Mouse (Mus musculus): ENCODE measurements around the gene Ogfrl1. TPM values are rescaled to one million over a fixed set of nuclear protein-coding genes. Genes with fewer than 3 reads are reported as not detected.

The Ogfrl1 gene
- polyA plus RNA-seq, 1 experiment: 0.22 TPM

GRCm38 (mm10) chr1:23335050-23335449 lies 62.5 kb downstream of the Ogfrl1 start:
- TF ChIP-seq CTCF (IDR thresholded peaks at IDR 0.05; ENCODE audit: control insufficient read depth, insufficient read depth, insufficient replicate concordance, low read depth, low read length): no peak
- TF ChIP-seq POLR2A (IDR thresholded peaks at IDR 0.05; ENCODE audit: control insufficient read depth, low read depth, low read length): no peak
- Histone ChIP-seq H3K27ac (ENCODE audit: control insufficient read depth, insufficient read depth, low read depth, low read length) (no peak overlapping the region), H3K4me1 (ENCODE audit: control insufficient read depth, insufficient read depth, low read length) (no peaks in the 10 kb centered on the region), H3K36me3 (ENCODE audit: control insufficient read depth, insufficient read depth, low read length) (no peaks in the 10 kb centered on the region), H3K4me3 (ENCODE audit: control insufficient read depth, low read depth, low read length) (no peak overlapping the region), H3K27me3 (ENCODE audit: control insufficient read depth, insufficient read depth, low read length) (no peaks in the 10 kb centered on the region)

GRCm38 (mm10) chr1:23332192-23332591 lies 65.4 kb downstream of the Ogfrl1 start:
- Histone ChIP-seq H3K4me3 (ENCODE audit: control insufficient read depth, low read depth, low read length) (no peak overlapping the region), H3K27ac (ENCODE audit: control insufficient read depth, insufficient read depth, low read depth, low read length) (no peak overlapping the region), H3K36me3 (ENCODE audit: control insufficient read depth, insufficient read depth, low read length) (no peaks in the 10 kb centered on the region), H3K4me1 (ENCODE audit: control insufficient read depth, insufficient read depth, low read length) (no peaks in the 10 kb centered on the region), H3K27me3 (ENCODE audit: control insufficient read depth, insufficient read depth, low read length) (no peaks in the 10 kb centered on the region)
- no peak for TF ChIP-seq CTCF (IDR thresholded peaks at IDR 0.05; ENCODE audit: control insufficient read depth, insufficient read depth, insufficient replicate concordance, low read depth, low read length)
- no peak for TF ChIP-seq POLR2A (IDR thresholded peaks at IDR 0.05; ENCODE audit: control insufficient read depth, low read depth, low read length)

GRCm38 (mm10) chr1:23325160-23325559 lies 72.4 kb downstream of the Ogfrl1 start:
- H3K27me3 ChIP-seq (ENCODE audit: control insufficient read depth, insufficient read depth, low read length): no peaks in the 10 kb centered on the region
- H3K4me3 ChIP-seq (ENCODE audit: control insufficient read depth, low read depth, low read length): no peak overlapping the region
- H3K27ac ChIP-seq (ENCODE audit: control insufficient read depth, insufficient read depth, low read depth, low read length): no peak overlapping the region
- H3K4me1 ChIP-seq (ENCODE audit: control insufficient read depth, insufficient read depth, low read length): no peaks in the 10 kb centered on the region
- H3K36me3 ChIP-seq (ENCODE audit: control insufficient read depth, insufficient read depth, low read length): no peaks in the 10 kb centered on the region
- TF ChIP-seq CTCF (IDR thresholded peaks at IDR 0.05; ENCODE audit: control insufficient read depth, insufficient read depth, insufficient replicate concordance, low read depth, low read length): no peak

- H3K4me1 ChIP-seq (ENCODE audit: control insufficient read depth, insufficient read depth, low read length): no peaks in the 10 kb centered on the region
- no peaks in the 10 kb centered on the region for H3K36me3 ChIP-seq (ENCODE audit: control insufficient read depth, insufficient read depth, low read length)
- H3K27ac ChIP-seq (ENCODE audit: control insufficient read depth, insufficient read depth, low read depth, low read length): no peak overlapping the region
- no peak for TF ChIP-seq CTCF (IDR thresholded peaks at IDR 0.05; ENCODE audit: control insufficient read depth, insufficient read depth, insufficient replicate concordance, low read depth, low read length)
- TF ChIP-seq POLR2A (IDR thresholded peaks at IDR 0.05; ENCODE audit: control insufficient read depth, low read depth, low read length): no peak
- no peaks in the 10 kb centered on the region for H3K27me3 ChIP-seq (ENCODE audit: control insufficient read depth, insufficient read depth, low read length)
- no peak overlapping the region for H3K4me3 ChIP-seq (ENCODE audit: control insufficient read depth, low read depth, low read length)
These were observed 73.3 kb downstream of the Ogfrl1 start for GRCm38 (mm10) chr1:23324226-23324625.

- TF ChIP-seq CTCF (IDR thresholded peaks at IDR 0.05; ENCODE audit: control insufficient read depth, insufficient read depth, insufficient replicate concordance, low read depth, low read length): no peak
- TF ChIP-seq POLR2A (IDR thresholded peaks at IDR 0.05; ENCODE audit: control insufficient read depth, low read depth, low read length): no peak
- H3K4me3 ChIP-seq (ENCODE audit: control insufficient read depth, low read depth, low read length): no peak overlapping the region
- H3K4me1 ChIP-seq (ENCODE audit: control insufficient read depth, insufficient read depth, low read length): no peaks in the 10 kb centered on the region
- no peaks in the 10 kb centered on the region for H3K27me3 ChIP-seq (ENCODE audit: control insufficient read depth, insufficient read depth, low read length)
- H3K27ac ChIP-seq (ENCODE audit: control insufficient read depth, insufficient read depth, low read depth, low read length): no peak overlapping the region
- H3K36me3 ChIP-seq (ENCODE audit: control insufficient read depth, insufficient read depth, low read length): no peaks in the 10 kb centered on the region
These were observed 74.3 kb downstream of the Ogfrl1 start for GRCm38 (mm10) chr1:23323286-23323685.

- Histone ChIP-seq H3K27ac (ENCODE audit: control insufficient read depth, insufficient read depth, low read depth, low read length) (no peak overlapping the region), H3K36me3 (ENCODE audit: control insufficient read depth, insufficient read depth, low read length) (no peaks in the 10 kb centered on the region), H3K4me3 (ENCODE audit: control insufficient read depth, low read depth, low read length) (no peak overlapping the region), H3K4me1 (ENCODE audit: control insufficient read depth, insufficient read depth, low read length) (no peaks in the 10 kb centered on the region), H3K27me3 (ENCODE audit: control insufficient read depth, insufficient read depth, low read length) (no peaks in the 10 kb centered on the region)
- TF ChIP-seq CTCF (IDR thresholded peaks at IDR 0.05; ENCODE audit: control insufficient read depth, insufficient read depth, insufficient replicate concordance, low read depth, low read length): no peak
- TF ChIP-seq POLR2A (IDR thresholded peaks at IDR 0.05; ENCODE audit: control insufficient read depth, low read depth, low read length): no peak
These were observed 75.4 kb downstream of the Ogfrl1 start for GRCm38 (mm10) chr1:23322208-23322607.

GRCm38 (mm10) chr1:23321331-23321851 lies 76.2 kb downstream of the Ogfrl1 start:
- no peaks in the 10 kb centered on the region for H3K4me1 ChIP-seq (ENCODE audit: control insufficient read depth, insufficient read depth, low read length)
- H3K27ac ChIP-seq (ENCODE audit: control insufficient read depth, insufficient read depth, low read depth, low read length): no peak overlapping the region
- no peaks in the 10 kb centered on the region for H3K27me3 ChIP-seq (ENCODE audit: control insufficient read depth, insufficient read depth, low read length)
- no peaks in the 10 kb centered on the region for H3K36me3 ChIP-seq (ENCODE audit: control insufficient read depth, insufficient read depth, low read length)
- TF ChIP-seq CTCF (IDR thresholded peaks at IDR 0.05; ENCODE audit: control insufficient read depth, insufficient read depth, insufficient replicate concordance, low read depth, low read length): no peak
- TF ChIP-seq POLR2A (IDR thresholded peaks at IDR 0.05; ENCODE audit: control insufficient read depth, low read depth, low read length): no peak
- H3K4me3 ChIP-seq (ENCODE audit: control insufficient read depth, low read depth, low read length): no peak overlapping the region
